Mouse (Mus musculus) left cerebral cortex, postnatal 10 days (tissue): Measurements from ENCODE around the gene Eapp. TPM values are rescaled to one million over a fixed set of nuclear protein-coding genes. Genes with fewer than 3 reads are reported as not detected.

Experiments used
- DNase-seq, 2 experiments: peaks; one replicate each; pipeline ENCODE4 v3.0.0; 2021 to 2022; ENCODE audit warnings: low spot score in 2 of 2, mixed read lengths in 1 of 2; ENCODE audit errors: extremely low spot score in 1 of 2
- intact Hi-C: fragments of 180-260 bp; cut with DNase I; formaldehyde crosslinking; loops from one replicate; pipeline ENCODE4 v1.15.1; 2025
- microRNA-seq: library from miRNA; unstranded; fragments of <30 nt; microRNA quantifications from one replicate; pipeline ENCODE4 v1.2.0, GENCODE M21; 2022
- total RNA-seq, 2 experiments: library from RNA; stranded (reverse); gene quantifications; 2 replicates each; pipeline ENCODE4 v1.2.3; 2021

The Eapp gene
- total RNA-seq, 2 experiments from 2014 or later, result 38.0 to 44.2 TPM

- no peak for DNase-seq
- intact Hi-C loops, result no loop called here
These were observed 43.9 kb downstream of the Eapp start for GRCm38 (mm10) chr12:54651820-54652219.

DNA sequence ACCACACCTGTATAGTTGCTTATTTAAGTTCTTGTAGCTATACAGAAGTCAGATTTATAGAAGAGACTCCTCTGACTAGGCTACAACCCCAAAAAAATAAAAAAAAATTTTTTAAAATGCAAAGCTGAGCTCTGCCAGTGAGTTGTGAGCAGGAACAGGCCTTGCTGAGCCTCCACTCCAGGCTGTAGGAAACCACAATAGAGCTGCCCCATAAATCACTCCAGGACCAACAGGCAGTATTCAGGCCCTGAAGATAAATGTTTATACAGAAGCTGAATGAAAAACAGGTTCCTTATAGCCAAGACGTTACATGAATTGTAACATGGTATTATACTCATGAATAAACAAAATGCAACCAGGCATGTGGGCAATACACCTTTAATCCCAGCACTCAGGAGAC lies 44.5 kb downstream of the Eapp start:
- intact Hi-C loops, result no loop called here
- DNase-seq, result no peak

GRCm38 (mm10) chr12:54644947-54645346 lies 50.8 kb downstream of the Eapp start:
- no peak for DNase-seq
- intact Hi-C loops, result no loop called here

- intact Hi-C loops, result no loop called here
- DNase-seq, result no peak
These were observed 52.3 kb downstream of the Eapp start for GRCm38 (mm10) chr12:54643320-54643892.

GRCm38 (mm10) chr12:54641374-54641773 lies 54.3 kb downstream of the Eapp start:
- intact Hi-C loops, result no loop called here
- DNase-seq, result no peak

- intact Hi-C loops, result no loop called here
- no peak for DNase-seq
These were observed 55.4 kb downstream of the Eapp start for GRCm38 (mm10) chr12:54640259-54640658.

DNA sequence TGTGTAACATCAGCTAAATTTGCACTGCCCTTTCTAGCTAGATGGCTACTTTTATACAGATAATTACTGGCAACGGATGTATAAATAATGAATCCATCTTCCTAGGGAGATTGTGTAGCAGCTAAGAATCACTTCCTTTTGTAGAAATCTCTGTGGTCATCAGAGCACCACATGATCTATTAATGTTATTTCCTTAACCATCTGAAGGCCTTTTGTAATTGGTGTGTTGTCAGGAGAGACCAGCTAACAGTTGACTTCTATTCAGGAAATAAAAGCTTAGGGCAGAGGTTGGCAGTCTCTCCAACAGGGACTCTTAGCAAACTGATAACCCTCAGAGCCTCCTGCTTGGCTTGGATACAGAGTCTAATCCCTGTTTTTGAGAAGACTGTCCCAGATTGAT lies 58.7 kb downstream of the Eapp start:
- intact Hi-C loops, result no loop called here

GRCm38 (mm10) chr12:54632141-54632540 lies 63.6 kb downstream of the Eapp start:
- intact Hi-C loops, result no loop called here
- no peak for DNase-seq

More for the DNA sequence above, 58.7 kb downstream of the Eapp start:
- no peak for DNase-seq

DNA sequence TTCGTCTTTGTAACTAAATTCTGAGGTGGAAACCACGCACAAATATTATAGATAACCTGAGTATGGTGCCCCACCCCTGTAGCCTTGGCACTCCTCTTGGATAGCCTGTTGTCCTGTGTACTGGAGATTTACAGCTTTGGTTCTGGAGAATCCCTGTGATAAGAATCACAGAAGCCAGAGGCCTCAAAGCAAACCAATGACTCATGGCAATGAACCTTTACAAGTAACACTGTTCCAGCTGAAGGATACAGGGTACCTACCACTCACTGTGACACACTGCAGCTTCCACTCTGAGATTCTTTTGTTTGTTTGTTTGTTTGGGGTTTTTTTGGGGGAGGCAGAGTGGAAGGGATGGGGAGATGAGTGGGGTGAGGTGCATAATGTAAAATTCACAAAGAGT lies 73.8 kb downstream of the Eapp start:
- DNase-seq, result no peak
- intact Hi-C loops, result no loop called here

Small RNA genes lying within 50 kb of the gene (microRNA-seq; reads per million reads assigned to microRNA genes)
- not detected for gene Mir1892

Other genes starting within 250 kb of the Eapp start
- gene Sptssa, start 39.3 kb downstream of the Eapp start, total RNA-seq, result 10 to 100 TPM; 43.8 to 44.2 TPM
- gene Snx6, start 99.8 kb upstream of the Eapp start, total RNA-seq, result 10 to 100 TPM; 49.7 to 50.9 TPM
- 100 to 1,000 TPM; 191 to 195 TPM for gene Cfl2, start 167.0 kb upstream of the Eapp start, total RNA-seq